Mouse (Mus musculus) ovary, adult 10 weeks (tissue): ENCODE data around the gene Tmem121. TPM values are rescaled to one million over a fixed set of nuclear protein-coding genes. Genes with fewer than 3 reads are reported as not detected.

Source experiments
- polyA plus RNA-seq: library from polyadenylated mRNA; stranded (reverse); fragments of 350-450 nt; fragmentation: Illumina TruSeq; extraction: RNeasy Lipid Tissue Mini Kit (QIAGEN cat#74804); gene quantifications from one replicate; pipeline ENCODE4 v1.2.3, GENCODE M21; 2014

The Tmem121 gene
- polyA plus RNA-seq: not detected

GRCm38 (mm10) chr12:113185442-113186291 lies at the start of gene Tmem121:
Gene Tmem121 (plus strand): TSS chr12:113185930.

GRCm38 (mm10) chr12:113139908-113140615 lies 45.7 kb upstream of the Tmem121 start, which contains the start of gene Crip2:
Gene Crip2 (plus strand): TSS chr12:113140236.

GRCm38 (mm10) chr12:113146112-113147057 lies 39.3 kb upstream of the Tmem121 start, which contains the start of gene Crip1:
Gene Crip1 (plus strand): TSS chr12:113146316.

GRCm38 (mm10) chr12:113155887-113156539 lies 29.7 kb upstream of the Tmem121 start, which contains the start of gene Tedc1:
Gene Tedc1 (plus strand): TSS chr12:113156421.

Other genes starting within 250 kb of the Tmem121 start
- 1.6 TPM for gene Nudt14, start 243.8 kb upstream of the Tmem121 start, polyA plus RNA-seq
- 0.77 TPM for gene Btbd6, start 209.4 kb upstream of the Tmem121 start, polyA plus RNA-seq
- 12.9 TPM for gene Brf1, start 185.2 kb upstream of the Tmem121 start, polyA plus RNA-seq
- 6.7 TPM for gene Pacs2, start 171.4 kb upstream of the Tmem121 start, polyA plus RNA-seq
- gene Tex22, start 111.4 kb upstream of the Tmem121 start, polyA plus RNA-seq: not detected
- 22.5 TPM for gene Mta1, start 87.7 kb upstream of the Tmem121 start, polyA plus RNA-seq
- not detected for gene Crip2, start 45.7 kb upstream of the Tmem121 start, polyA plus RNA-seq
- 1.1 TPM for gene Crip1, start 39.6 kb upstream of the Tmem121 start, polyA plus RNA-seq
- 0.34 TPM for gene Tedc1, start 29.5 kb upstream of the Tmem121 start, polyA plus RNA-seq